Mouse (Mus musculus) CD4-positive naive resting alpha-beta T cell, adult 57 days (primary cell): ENCODE measurements around the gene Krt79. TPM values are rescaled to one million over a fixed set of nuclear protein-coding genes. Genes with fewer than 3 reads are reported as not detected.

Source experiments
- total RNA-seq: library from RNA; stranded (reverse); gene quantifications from one replicate; pipeline ENCODE4 v1.2.4, GENCODE M21; 2023

Gene Krt79
- total RNA-seq, result not detected

GRCm38 (mm10) chr15:101940274-101940829 is at the start of gene Krt79:
Krt79 (minus strand) TSS chr15:101940324.

DNA sequence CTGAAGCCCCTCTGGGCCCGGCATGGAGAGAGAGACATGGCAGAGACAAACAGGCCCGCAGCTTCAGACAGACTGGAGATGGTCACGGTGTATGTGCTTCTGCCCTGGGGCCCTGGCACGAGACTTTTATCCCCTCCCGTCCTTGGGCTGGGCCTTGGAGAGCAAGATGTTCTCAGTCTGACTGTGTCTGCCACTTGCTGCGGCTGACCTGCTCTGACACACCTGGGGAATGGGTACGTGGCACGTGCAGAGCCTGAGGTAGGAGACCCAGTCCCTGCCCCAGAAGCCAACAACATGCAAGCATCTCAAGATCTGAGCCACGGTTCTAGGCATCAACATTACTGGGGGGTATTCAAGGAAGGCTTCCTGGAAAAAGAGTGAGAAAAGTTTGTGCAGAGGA is 14.1 kb upstream of the Krt79 start, which contains the start of gene Krt78:
TSS of gene Krt78 (minus strand) at position 101 of the 400 bp plus-strand sequence.

DNA sequence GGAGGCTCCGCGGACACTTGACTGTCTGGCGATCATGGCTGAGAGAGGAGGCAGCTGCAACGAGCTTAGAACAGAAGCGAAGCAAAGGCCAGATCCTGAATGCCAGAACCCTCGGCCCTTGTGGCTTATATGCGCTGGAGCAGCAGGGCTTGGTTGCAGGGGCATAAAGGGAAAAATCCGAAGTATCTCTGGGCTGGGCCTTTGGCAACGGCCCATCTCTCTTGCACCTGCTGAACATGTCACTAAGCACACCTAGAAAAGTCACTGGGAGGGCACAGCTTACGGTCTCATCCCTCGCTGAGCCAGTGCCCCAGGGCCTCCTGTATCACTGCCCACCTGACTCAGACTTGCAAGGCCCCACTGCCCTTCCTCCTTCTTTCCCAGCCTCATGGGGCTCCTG is 15.5 kb downstream of the Krt79 start, which contains the start of gene Krt4:
TSS of gene Krt4 (minus strand) at position 101 of the 400 bp plus-strand sequence.

GRCm38 (mm10) chr15:101892820-101893219 is 47.3 kb downstream of the Krt79 start, which contains the start of gene Krt76:
Krt76 (minus strand) TSS chr15:101892920.

Other genes starting within 250 kb of the Krt79 start
- not detected for gene Krt6a, start 246.0 kb downstream of the Krt79 start, total RNA-seq
- 0.50 TPM for gene Krt5, start 227.4 kb downstream of the Krt79 start, total RNA-seq
- not detected for gene Krt71, start 197.2 kb downstream of the Krt79 start, total RNA-seq
- not detected for gene Krt72, start 153.9 kb downstream of the Krt79 start, total RNA-seq
- gene Krt73, start 138.0 kb downstream of the Krt79 start, total RNA-seq, result not detected
- not detected for gene Krt2, start 122.2 kb downstream of the Krt79 start, total RNA-seq
- gene Krt1, start 89.5 kb downstream of the Krt79 start, total RNA-seq, result 0.38 TPM
- not detected for gene Krt77, start 70.6 kb downstream of the Krt79 start, total RNA-seq
- gene Krt76, start 47.4 kb downstream of the Krt79 start, total RNA-seq, result not detected
- not detected for gene Krt4, start 15.6 kb downstream of the Krt79 start, total RNA-seq
- not detected for gene Krt78, start 14.0 kb upstream of the Krt79 start, total RNA-seq
- gene Krt8, start 64.2 kb upstream of the Krt79 start, total RNA-seq, result 1.2 TPM
- gene Krt18, start 87.9 kb upstream of the Krt79 start, total RNA-seq, result 1.6 TPM
- 252 TPM for gene Eif4b, start 133.4 kb upstream of the Krt79 start, total RNA-seq
- 1.5 TPM for gene Tns2, start 160.1 kb upstream of the Krt79 start, total RNA-seq
- 30.4 TPM for gene Spryd3, start 195.9 kb upstream of the Krt79 start, total RNA-seq
- gene Igfbp6, start 204.0 kb upstream of the Krt79 start, total RNA-seq, result 7.7 TPM
- gene Soat2, start 210.2 kb upstream of the Krt79 start, total RNA-seq, result 1.1 TPM